Mouse (Mus musculus): ENCODE data around the gene 1700016H13Rik.
A peak's percentile ranks its signal among the peaks of the same experiment; 100 is the strongest.

The 1700016H13Rik gene

DNA sequence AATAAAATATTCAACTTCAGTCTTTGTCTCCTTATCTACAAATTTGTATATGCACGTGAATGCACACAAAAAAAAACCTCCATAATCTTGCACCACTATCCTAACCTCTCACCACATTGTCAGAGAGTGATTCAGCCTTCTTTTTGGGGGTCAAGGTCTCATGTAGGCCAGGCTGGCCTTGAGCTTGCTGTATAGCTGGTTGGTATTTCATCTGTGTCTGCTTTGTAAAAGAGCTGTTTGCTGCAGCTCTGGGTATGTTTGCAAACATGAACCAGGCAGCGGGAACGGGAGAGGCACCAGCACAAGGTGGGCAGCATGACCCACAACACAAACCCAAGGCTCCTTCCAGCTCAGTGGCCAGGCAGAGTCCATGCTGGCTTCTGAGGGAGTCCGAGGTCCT is 17.8 kb upstream of the 1700016H13Rik start:
- DNase-seq (ENCODE audit: low spot score in 2 of 2) = no peak

GRCm38 (mm10) chr5:103671858-103672257 is 16.0 kb upstream of the 1700016H13Rik start:
- DNase-seq (ENCODE audit: low spot score in 2 of 2) = no peak

GRCm38 (mm10) chr5:103665876-103666275 is 10.1 kb upstream of the 1700016H13Rik start:
- no peak for DNase-seq (ENCODE audit: low spot score in 2 of 2)

DNA sequence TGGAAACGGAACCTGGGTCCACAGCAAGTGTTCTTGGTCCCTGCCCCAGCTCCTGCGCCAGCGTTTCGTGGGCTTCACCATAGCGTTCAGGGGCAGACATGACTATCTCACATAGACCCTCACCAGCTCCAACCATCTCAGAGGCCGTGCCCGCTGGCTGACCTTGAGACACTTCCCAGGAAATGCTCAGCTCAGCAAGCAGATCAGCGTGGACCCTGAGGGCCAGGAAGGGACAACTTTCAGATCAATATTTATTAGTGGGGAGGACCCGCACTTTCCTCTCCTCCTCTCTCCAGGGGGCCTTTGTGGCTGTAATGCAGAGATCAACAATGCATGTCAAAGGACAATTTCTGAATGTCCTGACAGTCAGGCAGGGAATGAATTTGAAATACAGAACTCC is 9.1 kb upstream of the 1700016H13Rik start:
- no peak for DNase-seq (ENCODE audit: low spot score in 2 of 2)

- DNase-seq (ENCODE audit: low spot score in 2 of 2) = peak in 1 of 2 experiments; percentile 26
Observed at GRCm38 (mm10) chr5:103659571-103659970, 3.8 kb upstream of the 1700016H13Rik start.

DNA sequence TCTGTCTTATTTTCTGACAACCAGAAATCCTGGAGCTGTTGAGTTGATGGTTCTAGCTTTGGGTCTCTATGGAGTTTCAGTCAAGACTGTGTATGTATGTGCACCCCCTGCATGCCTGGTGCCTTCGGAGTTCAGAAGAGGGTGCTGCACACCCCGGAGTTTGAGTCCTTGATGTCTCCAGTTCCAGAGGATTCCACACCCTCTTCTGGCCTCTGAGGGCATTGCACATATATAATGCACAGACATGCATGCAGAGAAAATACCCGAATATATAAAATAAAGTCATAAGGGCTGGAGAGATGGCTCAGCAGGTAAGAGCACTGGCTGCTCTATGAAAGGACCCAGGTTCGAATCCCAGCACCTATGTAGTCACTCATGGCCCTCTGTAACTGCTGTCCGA is 3.1 kb upstream of the 1700016H13Rik start:
- no peak for DNase-seq (ENCODE audit: low spot score in 2 of 2)

- DNase-seq (ENCODE audit: low spot score in 2 of 2) = no peak
Observed at GRCm38 (mm10) chr5:103654780-103655179, 1.0 kb downstream of the 1700016H13Rik start.

GRCm38 (mm10) chr5:103654225-103654624 is 1.6 kb downstream of the 1700016H13Rik start:
- peak; percentile 4 to 16 for DNase-seq (ENCODE audit: low spot score in 2 of 2)

- DNase-seq (ENCODE audit: low spot score in 2 of 2) = no peak
Observed at GRCm38 (mm10) chr5:103647320-103647719, 8.5 kb downstream of the 1700016H13Rik start.

DNA sequence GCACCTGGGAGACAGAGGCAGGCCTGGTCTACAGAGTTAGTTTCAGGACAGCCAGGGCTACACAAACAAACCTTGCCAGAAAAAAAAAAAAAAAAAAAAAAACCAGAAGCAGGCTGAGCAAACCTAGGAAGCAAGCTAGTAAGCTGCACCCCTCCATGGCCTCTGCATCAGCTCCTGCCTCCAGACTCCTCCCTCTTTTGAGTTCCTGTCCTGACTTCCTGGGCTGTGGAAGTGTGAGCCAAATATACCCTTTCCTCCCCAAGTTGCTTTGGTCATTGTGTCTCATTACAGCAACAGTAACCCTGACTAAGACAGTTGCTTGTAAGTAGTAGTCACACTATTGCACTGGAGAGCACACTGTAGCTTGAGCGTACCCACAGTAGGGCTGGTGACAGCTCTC is 11.6 kb downstream of the 1700016H13Rik start:
- DNase-seq (ENCODE audit: low spot score in 2 of 2) = no peak

GRCm38 (mm10) chr5:103637162-103637561 is 18.6 kb downstream of the 1700016H13Rik start:
- no peak for DNase-seq (ENCODE audit: low spot score in 2 of 2)

- DNase-seq (ENCODE audit: low spot score in 2 of 2) = no peak
Observed at GRCm38 (mm10) chr5:103629854-103630580, 25.8 kb downstream of the 1700016H13Rik start.

- DNase-seq (ENCODE audit: low spot score in 2 of 2) = peak; percentile 10 to 30
Observed at GRCm38 (mm10) chr5:103629111-103629764, 26.6 kb downstream of the 1700016H13Rik start, which contains the start of gene Slc10a6. TSS of gene Slc10a6 (minus strand) at chr5:103629403.

GRCm38 (mm10) chr5:103628499-103628898 is 27.3 kb downstream of the 1700016H13Rik start:
- DNase-seq (ENCODE audit: low spot score in 2 of 2) = no peak

DNA sequence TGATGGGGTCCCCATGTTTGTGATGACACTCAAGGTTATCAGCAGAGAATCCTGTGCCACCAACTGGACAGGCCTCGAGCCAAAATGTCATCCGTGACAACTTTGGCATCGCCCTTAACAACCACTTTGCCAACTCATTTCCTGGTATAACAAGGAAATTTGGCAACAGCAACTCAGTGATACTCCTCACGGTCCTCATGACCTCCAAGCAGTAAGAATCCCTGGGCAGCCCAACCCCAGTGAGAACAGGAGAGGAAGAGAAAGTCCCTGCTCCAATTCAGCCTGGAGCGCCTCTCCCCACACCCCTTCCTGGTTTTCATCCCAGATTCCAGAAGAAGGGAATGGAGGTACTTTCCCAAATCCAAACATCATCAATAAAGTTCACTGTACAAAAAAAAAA is 31.0 kb downstream of the 1700016H13Rik start:
- no peak for DNase-seq (ENCODE audit: low spot score in 2 of 2)

DNA sequence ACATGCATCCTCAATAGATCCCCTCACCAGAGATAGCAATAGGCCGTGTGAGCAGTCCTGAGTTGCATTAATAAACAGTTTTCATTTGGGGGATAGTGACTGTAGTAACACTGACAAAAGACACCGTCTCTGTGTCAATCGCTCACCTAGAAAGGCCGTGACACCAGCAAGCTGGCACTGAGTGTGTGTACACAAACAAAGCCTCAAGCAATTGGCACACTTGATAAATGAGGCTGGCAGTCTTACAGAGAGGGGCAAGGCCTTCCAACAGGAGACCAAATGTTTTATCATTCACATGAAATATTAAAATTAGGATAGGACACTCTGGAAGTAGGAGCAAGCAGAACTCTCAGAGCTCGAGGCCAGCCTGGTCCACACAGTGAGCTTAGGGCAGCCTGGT is 33.5 kb downstream of the 1700016H13Rik start:
- DNase-seq (ENCODE audit: low spot score in 2 of 2) = no peak

DNA sequence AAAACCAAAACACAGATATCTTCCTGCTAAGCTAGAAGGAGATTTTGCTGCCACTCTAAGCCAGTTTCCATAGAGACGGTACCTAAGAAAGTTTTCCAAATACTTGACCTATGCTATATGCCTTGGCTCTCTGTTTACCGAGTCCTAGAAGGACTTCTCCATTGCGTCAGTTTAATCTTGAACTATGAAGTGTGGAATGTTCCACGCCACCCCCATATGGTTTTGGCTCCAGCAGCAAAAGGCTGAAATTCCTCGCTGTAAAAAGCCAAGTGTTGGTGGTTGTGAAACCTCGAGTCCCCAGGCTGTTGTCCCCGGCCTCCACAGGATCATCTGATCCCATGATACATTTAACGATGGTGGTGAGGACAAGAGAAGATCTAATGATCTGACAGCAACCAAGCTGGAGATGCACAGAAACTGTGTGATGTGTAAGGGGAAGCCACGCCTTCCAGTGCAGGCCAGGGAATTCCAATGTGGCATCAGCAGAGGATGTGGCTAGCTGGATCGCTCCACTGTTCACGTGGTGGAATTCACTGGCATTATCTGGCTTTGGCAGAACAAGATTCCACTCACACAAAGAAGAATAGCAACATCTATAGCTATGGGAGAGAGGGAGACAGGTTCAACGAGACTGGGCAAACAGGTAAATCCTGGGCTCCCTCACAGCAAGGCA is 35.4 kb downstream of the 1700016H13Rik start:
- no peak for DNase-seq (ENCODE audit: low spot score in 2 of 2)

DNA sequence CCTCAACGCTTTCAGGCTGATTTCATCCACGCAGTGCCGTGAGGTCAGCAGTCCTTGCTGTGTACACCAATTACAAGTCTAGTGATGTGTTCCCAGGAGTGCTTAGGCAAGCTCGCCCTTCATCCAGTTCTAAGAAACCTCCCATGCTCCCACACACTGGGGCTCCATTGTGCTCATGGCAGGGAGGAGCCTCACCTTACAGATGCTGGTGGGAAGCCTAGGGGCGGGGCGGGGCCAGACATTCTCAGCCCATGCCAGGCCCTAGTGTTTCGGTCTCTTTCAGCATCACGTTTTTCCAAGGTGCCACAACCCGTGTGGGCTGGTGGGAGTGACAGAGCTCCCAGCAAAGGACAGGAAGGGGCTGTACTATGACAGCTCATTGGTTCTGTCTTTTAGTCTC is 38.6 kb downstream of the 1700016H13Rik start:
- no peak for DNase-seq (ENCODE audit: low spot score in 2 of 2)

- no peak for DNase-seq (ENCODE audit: low spot score in 2 of 2)
Observed at GRCm38 (mm10) chr5:103614356-103614755, 41.5 kb downstream of the 1700016H13Rik start.

DNA sequence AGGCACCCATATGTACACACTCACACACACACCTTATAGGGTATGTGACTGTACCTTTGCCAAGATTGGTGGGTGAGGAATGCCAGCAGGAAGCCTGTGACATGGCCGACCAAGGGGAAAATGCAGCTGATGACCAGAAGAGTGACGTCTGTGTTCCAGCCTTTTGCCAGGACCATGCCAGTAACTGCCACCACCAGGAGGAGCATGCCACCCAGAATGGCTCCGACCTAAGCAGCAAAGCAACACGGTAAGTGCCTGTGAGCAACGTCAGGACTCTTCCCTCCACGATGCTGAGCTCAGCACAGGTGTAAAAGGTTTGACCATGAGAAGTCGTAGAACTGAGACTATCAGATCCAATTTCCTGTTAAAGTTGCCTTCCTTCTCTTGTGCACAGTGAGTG is 43.5 kb downstream of the 1700016H13Rik start:
- no peak for DNase-seq (ENCODE audit: low spot score in 2 of 2)

DNA sequence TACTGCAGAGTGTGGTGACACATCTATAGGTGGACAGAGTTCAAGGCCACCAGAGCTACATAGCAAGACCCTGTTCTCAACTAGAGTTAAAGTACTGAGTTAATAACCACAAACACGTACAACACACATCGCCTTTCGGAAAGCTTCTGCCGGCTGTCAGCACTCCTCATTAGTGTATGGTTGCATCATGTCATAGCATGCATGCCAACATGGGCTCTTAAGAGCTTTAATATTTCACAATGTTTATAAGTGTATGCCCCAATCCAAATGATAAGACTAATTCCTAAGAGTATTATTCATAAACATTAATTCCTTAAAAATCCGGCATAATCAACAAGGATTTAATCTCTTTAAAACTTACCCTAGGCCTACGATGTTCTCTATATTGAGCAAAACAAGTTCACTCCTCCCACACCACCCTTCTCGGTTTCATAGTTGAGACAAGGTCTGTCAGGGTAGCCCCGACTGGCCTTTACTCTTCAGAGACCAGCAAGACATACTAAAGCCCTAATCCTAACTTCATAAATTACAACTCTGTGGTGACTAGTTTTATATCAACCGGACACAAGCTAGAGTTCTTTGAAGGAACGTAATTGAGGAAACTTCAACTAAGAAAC is 44.8 kb downstream of the 1700016H13Rik start:
- no peak for DNase-seq (ENCODE audit: low spot score in 2 of 2)

GRCm38 (mm10) chr5:103610148-103610547 is 45.7 kb downstream of the 1700016H13Rik start:
- DNase-seq (ENCODE audit: low spot score in 2 of 2) = no peak
